Mouse (Mus musculus) mesoderm, embryonic 11.5 days (tissue): ENCODE data around the gene Tmem243.
"Not testable (repeated sequence)": the region's sequence is repeated elsewhere in the genome, so short reads cannot be mapped to it uniquely, and the experiment has no call there.

Experiments
- DNase-seq: peaks from one replicate; pipeline ENCODE4 v3.0.0-alpha.2; 2012; ENCODE audit warnings: low read depth, low spot score

Tmem243 gene

DNA sequence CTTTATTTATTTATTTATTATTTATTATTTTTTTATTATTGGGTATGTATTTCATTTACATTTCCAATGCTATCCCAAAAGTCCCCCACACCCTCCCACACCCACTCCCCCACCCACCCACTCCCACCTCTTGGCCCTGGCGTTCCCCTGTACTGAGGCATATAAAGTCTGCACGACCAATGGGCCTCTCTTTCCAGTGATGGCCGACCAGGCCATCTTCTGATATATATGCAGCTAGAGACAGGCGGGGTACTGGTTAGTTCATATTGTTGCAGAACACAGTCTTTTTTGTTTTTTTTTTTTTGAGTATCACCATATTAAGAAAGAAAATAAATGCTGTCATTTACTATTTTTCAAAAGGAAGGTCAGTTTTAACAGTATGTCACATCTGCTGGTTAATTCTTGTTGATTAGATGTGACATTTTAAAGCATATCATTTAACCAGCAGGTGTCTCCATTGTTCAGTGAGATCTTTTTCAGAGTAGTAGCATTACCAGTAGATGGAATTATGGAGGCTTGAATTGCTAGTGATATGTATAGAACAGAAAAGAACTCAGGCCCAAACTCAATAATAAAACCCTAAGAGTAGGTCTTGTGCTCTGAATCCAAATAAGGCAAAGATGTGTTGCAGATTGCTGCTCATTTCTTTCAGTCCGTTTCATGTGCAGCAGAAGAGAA is 69.0 kb downstream of the Tmem243 start:
- DNase-seq = not testable (repeated sequence)

- DNase-seq = no peak
Measured at GRCm38 (mm10) chr5:9173295-9173694, 72.8 kb downstream of the Tmem243 start.

DNA sequence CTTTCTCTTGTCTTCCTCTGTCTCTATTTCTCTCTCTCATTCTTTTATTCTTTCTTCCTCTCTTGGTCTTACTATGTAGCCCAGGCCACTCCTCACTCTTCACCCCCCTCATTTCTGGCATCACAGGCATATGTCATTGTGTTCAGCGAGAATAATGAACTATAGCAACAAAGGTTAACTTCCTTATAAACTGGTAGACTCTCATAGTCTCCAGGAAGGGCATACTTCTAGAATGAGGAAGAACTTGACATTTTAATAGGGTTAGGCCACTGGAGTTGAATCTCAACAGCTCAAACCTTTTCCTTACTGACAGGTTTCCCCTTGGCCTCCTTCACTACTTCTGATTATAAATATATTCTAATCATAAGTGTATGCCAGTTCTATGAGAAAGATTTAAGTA is 86.0 kb downstream of the Tmem243 start:
- no peak for DNase-seq
